Mouse (Mus musculus) macrophage (primary cell): ENCODE results near the gene Rimbp3. TPM values are rescaled to one million over a fixed set of nuclear protein-coding genes. Genes with fewer than 3 reads are reported as not detected.
"Not testable (repeated sequence)": the region's sequence is repeated elsewhere in the genome, so short reads cannot be mapped to it uniquely, and the experiment has no call there.

Source experiments
- H3K27ac ChIP-seq: fragments of 350-480 bp; formaldehyde crosslinking; 2 replicates; pipeline ENCODE4 v1.9.0; 2021
- H3K36me3 ChIP-seq: fragments of 350-480 bp; formaldehyde crosslinking; 2 replicates; pipeline ENCODE4 v1.9.0; 2021; ENCODE audit errors: inconsistent target
- H3K4me3 ChIP-seq: fragments of 350-480 bp; formaldehyde crosslinking; 2 replicates; pipeline ENCODE4 v1.9.0; 2021; ENCODE audit errors: inconsistent target
- H3K79me2 ChIP-seq: fragments of 350-480 bp; formaldehyde crosslinking; 2 replicates; pipeline ENCODE4 v1.9.0; 2021; ENCODE audit errors: inconsistent target
- WGBS: methylation state at CpG from one replicate; pipeline ENCODE4 v1.1.7; 2026; ENCODE audit warnings: inconsistent platforms; ENCODE audit not compliant: missing documents; 5-methylcytosine and 5-hydroxymethylcytosine counted together
- polyA plus RNA-seq: library from polyadenylated mRNA; stranded (reverse); fragments of 250-400 nt; gene quantifications from 3 replicates; pipeline ENCODE4 v1.2.4, GENCODE M21; 2018; ENCODE audit warnings: inconsistent platforms

Gene Rimbp3
- polyA plus RNA-seq, 1 experiment from 2014 or later, result not detected

DNA sequence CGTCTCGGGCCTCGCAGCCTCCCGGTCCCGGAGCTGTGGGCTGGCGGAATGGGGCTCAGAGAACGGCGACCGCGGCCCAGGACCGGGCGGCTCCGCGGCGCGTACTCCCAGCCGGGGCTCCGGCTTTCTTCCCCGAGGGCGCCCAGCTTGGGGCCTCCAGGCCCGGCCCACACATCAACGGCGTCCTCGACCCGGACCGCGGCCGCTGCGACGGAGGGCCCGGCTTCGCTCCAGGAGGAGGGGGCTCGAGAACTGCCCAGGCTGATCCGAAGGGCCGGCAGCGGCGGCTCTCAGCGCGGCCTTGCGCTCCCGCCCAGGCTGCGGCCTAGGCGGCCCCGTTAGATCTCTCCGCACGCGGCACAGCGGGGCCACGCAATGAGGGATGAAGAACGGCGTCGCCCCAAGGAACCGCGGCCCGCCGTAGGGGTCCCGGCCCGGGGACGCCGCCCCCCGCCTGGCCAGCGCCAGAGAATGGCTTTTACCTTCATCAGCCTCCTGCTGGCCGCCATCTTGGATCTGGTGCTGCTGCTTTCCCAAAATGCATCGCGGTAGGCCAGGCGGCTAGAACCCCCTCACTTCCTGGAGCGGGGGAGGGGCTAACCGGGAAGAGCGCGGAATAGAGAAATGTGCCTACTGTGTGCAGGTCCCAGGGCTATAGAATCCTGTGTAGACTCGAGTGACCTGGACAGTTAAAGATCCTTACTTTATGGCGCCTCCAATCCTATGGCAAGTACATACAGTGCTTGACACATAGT, 7.3 kb upstream of the Rimbp3 start:
- H3K36me3 ChIP-seq, result no peaks in the 10 kb centered on the region

DNA sequence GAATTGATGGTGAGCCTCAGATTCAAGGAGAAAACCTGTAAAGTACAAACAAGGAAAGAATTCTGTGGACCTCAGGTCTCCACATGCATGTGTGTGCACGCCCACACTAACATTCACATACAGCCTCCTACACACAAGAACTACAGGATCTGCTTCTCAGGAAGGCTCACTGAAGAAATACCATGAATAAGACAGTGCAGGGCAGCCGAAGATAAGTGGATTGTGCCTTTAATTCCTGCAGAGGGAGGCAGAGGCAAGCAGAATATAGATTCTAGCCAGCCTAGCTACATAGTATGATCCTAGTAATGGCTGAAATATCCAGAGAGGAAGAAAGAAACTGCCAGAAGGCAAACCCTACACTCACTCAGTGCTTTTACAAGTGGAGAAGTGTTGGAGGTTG, 6.4 kb upstream of the Rimbp3 start:
- no peak overlapping the region for H3K27ac ChIP-seq
- H3K36me3 ChIP-seq, result no peaks in the 10 kb centered on the region
- H3K4me3 ChIP-seq, result no peak overlapping the region
- 68% methylated on average over 2 of the region's 2 CpGs for WGBS
- H3K79me2 ChIP-seq, result peaks cover 39% of the 10 kb centered on the region

More for the DNA sequence above, 7.3 kb upstream of the Rimbp3 start:
- H3K79me2 ChIP-seq, result peaks cover 48% of the 10 kb centered on the region
- peak overlapping the region; percentile 59 for H3K27ac ChIP-seq
- WGBS, result 2% methylated on average over 54 of the region's 72 CpGs
- peak overlapping the region; percentile 84 for H3K4me3 ChIP-seq

DNA sequence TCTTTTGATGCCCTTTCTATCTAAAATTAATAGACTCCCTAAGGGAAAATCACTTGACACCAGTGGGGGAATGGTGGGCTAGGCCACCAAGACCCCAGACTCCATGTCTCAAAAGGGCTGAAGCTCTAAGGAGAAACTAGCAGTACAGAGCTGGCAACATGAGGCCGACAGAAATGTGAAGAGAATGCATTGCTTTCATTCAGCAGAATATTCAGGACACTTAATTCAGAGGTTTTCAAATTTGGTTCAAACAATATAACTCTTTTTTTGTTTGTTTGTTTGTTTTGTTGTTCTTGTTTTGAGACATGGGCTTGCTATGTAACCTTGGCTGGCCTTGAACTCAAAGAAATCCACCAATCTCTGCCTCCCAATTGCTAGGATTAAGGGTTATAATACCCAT, 5.9 kb upstream of the Rimbp3 start, which contains the start of gene Ube2l3:
Ube2l3 (minus strand) TSS at position 101 of the 400 bp plus-strand sequence.
- H3K4me3 ChIP-seq, result peak within 1 kb of the TSS; percentile 16; the same call in 1 of the 2 replicates
- WGBS, result 78% methylated on average over 1 of the region's 1 CpGs
- H3K27ac ChIP-seq, result no peak within 1 kb of the TSS; the same call in 1 of the 2 replicates
- peaks cover 33% of the 10 kb centered on the region for H3K79me2 ChIP-seq
- no peaks in the 10 kb centered on the region for H3K36me3 ChIP-seq

DNA sequence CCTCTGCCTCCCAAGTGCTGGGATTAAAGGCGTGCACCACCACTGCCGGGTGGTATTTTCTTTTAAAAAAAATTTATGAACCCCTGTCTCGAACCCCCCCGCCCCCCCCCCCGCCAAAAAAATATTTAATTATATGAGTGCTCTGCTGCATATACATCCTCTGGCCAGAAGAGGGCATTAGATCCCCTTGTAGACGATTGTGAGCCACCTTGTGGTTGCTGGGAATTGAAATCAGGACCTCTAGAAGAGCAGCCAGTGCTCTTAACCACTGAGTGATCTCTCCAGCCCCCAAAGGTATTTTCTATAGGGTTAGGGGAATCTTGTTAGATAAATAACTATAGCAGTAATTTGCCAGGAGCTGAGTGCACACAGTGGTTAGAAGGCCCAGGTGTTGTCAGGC, 3.4 kb upstream of the Rimbp3 start:
- 8% methylated on average over 5 of the region's 6 CpGs for WGBS
- no peak overlapping the region for H3K27ac ChIP-seq
- no peaks in the 10 kb centered on the region for H3K36me3 ChIP-seq
- no peak overlapping the region for H3K4me3 ChIP-seq
- peaks cover 9% of the 10 kb centered on the region for H3K79me2 ChIP-seq

DNA sequence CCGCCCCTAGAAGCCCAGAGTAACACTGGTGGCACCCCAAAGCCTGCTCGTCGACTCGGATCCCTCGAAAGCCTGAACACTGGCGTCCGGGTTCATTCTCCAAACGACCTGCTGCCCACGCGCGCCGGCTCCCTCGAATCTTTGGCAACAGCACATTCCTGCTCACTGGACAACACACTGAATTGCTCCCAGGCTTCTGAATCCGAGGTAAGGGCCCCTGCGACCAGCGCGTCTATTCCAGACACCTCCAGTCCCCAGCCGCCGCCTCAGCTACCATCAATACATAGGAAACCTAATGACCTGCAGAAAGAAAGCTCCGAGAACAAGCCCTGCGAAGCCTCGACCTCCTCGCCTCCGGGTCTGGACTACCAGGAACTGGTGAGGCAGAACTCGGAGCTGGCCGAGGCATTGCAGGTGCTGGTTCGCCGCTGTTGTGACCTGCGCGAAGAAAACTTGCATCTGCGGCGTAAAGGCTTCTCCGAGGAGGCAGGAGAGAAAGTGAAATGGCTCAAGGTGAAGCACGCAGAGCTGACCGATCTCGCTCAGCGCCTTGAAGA, 1.1 kb downstream of the Rimbp3 start:
- under 1% methylated on average over 33 of the region's 37 CpGs for WGBS
- peak overlapping the region; percentile 13; the same call in 1 of the 2 replicates for H3K4me3 ChIP-seq
- no peak overlapping the region for H3K27ac ChIP-seq
- H3K79me2 ChIP-seq, result no peaks in the 10 kb centered on the region
- H3K36me3 ChIP-seq, result no peaks in the 10 kb centered on the region

DNA sequence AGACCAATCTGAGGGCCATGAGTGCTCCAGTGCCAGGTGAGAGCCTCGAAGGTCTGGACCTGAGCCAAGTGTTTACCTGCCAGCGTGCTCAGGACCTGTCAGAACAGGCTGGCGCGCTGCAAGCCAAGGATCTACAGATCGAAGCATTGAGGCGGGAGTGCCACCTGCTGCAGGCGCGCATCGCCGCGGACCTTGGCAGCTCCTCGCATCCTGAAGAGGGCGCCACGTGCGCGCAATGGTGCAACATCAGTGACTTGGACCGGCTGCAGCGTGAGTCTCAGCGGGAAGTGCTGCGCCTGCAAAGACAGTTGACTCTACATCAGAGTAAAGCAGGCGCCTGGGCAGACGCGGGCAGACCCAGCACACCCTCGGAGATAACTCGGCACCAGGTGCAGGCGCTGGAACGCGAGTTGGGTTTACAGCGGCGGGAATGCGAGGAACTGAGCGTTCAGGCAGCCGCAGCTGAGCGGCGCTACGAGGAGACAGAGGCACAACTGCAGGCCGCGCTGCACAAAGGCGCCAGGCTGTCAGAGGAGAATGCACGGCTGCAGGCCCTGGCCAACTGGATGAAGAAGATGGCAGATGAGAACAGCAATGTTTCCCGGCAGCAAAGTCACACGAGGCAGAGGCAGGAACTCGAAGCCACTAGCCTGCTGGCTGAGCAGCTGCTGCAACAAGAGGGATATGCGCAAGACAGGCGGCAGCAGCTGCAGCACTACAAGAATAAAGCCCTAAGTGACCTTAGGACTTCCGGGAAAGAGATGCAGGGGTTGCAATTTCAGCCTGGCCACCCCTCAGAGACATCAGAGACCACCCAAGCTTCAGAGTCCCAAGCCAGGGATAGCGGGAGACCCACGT, 1.8 kb downstream of the Rimbp3 start:
- no peaks in the 10 kb centered on the region for H3K36me3 ChIP-seq
- peak overlapping the region; percentile 13; the same call in 1 of the 2 replicates for H3K4me3 ChIP-seq
- 13% methylated on average over 48 of the region's 48 CpGs for WGBS
- H3K27ac ChIP-seq, result no peak overlapping the region
- H3K79me2 ChIP-seq, result no peaks in the 10 kb centered on the region

DNA sequence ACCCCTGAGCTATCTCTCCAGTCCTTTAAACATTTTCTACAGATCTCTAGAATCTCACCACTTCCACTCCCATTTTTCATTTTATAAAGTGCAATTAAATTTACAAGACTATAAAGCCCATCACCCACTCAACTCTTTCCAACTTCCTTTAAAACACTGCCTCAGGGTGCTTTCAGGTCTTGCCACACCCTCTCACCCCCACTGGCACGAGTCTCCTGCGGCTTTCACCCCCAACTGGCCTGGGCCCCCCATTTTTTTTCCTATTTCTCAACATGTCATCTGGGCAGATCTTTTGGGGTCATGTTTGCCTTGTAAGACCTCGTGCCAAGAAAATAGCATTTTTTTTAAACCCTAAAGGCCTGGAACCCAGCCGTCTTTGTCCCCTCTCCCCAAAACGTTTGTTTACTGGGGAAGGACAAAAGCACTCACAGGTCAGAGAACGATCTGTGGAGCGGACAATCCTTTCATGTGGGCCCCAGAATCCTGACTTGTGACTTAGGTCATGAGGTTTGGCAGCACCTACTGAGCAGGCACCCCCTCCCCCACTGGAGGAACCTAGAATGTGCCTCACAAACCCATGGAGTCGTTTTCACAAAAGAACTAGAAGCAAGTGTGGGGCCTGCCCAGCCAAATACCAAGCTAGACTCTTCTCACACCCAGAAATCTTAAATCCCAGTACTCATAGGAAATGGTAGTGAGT, 8.7 kb downstream of the Rimbp3 start:
- no peak overlapping the region for H3K27ac ChIP-seq
- WGBS, result 57% methylated on average over 8 of the region's 8 CpGs
- no peak overlapping the region for H3K4me3 ChIP-seq
- H3K36me3 ChIP-seq, result no peaks in the 10 kb centered on the region
- H3K79me2 ChIP-seq, result no peaks in the 10 kb centered on the region

DNA sequence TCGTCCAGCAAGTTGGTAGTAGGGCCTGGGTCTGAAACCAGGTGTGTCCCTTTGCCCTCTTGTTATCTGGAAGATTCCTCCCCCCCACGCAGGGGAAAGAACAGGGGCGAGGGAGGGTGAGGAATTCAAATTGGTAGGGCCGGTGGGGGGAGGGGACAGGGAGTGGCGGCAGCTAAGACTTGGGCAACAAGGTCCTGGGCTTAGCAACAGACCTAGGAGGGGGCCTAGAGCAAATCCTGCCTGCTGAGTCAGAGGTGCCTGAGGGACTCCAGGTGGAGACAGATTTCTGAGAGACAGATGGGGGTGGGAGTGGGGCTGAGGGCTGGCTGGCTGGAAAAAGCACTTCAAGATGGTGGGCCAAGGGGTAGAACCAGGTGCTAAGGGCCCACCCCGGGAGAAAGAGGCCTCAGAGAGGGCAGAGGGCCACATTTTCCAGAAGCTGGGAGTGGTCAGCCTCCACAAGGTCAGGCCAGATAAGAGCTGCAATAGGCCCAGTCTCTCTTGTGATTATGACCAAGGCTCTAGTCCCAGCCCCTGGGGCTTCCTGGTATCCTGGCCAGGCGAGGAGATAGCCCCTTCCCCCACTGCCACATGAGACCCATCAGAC, 11.8 kb downstream of the Rimbp3 start:
- 81% methylated on average over 7 of the region's 7 CpGs for WGBS
- Histone ChIP-seq H3K79me2 (no peaks in the 10 kb centered on the region), H3K36me3 (no peaks in the 10 kb centered on the region), H3K4me3 (no peak overlapping the region), H3K27ac (no peak overlapping the region)

DNA sequence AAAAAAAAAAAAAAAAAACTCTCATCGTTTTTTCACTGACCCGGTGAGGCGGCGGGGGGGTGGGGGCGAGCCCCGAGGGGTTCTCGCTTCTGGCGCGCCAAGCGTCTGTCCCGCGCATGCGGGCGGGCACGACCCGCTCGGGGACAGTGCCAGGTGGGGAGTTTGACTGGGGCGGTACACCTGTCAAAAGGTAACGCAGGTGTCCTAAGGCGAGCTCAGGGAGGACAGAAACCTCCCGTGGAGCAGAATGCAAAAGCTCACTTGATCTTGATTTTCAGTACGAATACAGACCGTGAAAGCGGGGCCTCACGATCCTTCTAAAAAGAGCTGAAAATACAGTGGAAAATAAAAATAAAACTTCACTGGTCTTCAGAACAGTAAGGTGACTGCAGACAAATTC, 13.8 kb downstream of the Rimbp3 start:
- 28% methylated on average over 23 of the region's 25 CpGs for WGBS
- Histone ChIP-seq H3K36me3 (no peaks in the 10 kb centered on the region), H3K79me2 (no peaks in the 10 kb centered on the region), H3K27ac (no peak overlapping the region), H3K4me3 (no peak overlapping the region)

DNA sequence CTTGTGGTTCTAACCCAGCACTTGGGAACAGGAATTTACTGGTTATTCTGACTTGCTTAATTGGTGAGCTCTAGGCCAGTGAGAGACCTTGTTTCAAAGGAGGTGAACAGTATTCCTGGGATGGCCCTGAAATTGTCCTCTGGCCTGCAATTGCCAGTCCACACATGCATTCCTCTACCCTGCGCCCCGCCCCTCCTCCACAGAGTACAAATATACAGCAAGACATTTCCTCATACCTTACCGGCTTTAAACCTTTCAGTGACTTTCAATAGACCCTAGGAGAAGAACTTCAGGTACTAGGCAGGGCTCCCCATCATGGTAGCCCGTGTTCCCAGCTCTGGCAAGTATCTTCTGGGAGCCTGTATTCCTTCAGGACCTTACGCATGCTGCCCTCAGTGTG, 17.2 kb downstream of the Rimbp3 start:
- H3K36me3 ChIP-seq, result no peaks in the 10 kb centered on the region
- no peak overlapping the region for H3K27ac ChIP-seq
- 85% methylated on average over 4 of the region's 5 CpGs for WGBS
- H3K4me3 ChIP-seq, result no peak overlapping the region
- no peaks in the 10 kb centered on the region for H3K79me2 ChIP-seq

DNA sequence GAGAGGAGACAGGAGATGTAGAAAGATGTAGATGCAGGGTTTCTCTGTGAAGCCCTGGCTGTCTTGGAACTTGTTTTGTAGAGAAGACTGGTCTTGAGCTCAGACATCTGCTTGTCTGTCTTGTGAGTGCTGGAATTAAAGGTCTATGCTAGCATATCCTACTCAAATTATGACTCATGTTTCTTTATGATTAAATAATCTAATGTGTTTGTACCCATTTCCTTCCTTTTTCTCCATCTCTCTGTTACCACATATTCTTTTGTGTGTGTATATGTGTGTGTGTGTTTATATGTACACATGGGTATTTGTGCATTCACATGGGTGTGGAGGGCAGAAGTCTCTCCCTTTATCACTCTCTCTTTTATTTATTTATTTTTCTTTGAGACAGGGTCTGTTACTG, 18.1 kb downstream of the Rimbp3 start:
- Histone ChIP-seq H3K4me3 (no peak overlapping the region), H3K27ac (no peak overlapping the region), H3K79me2 (no peaks in the 10 kb centered on the region), H3K36me3 (no peaks in the 10 kb centered on the region)

DNA sequence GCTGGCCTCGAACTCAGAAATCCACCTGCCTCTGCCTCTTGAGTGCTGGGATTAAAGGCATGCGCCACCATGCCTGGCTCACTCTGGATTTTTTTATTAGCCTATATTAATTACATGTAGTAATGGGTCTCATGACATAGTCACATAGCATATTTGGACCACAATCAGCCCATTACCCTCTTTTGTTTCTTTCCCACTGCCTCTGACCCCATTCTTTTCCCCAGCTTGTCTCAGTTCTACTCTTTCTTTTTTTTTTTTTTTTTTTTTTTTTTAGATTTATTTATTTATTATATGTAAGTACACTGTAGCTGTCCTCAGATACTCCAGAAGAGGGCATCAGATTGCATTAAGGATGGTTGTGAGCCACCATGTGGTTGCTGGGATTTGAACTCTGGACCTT, 23.1 kb downstream of the Rimbp3 start:
- H3K4me3 ChIP-seq, H3K36me3 ChIP-seq, H3K27ac ChIP-seq: not testable (repeated sequence)
- H3K79me2 ChIP-seq, result peaks cover 27% of the 10 kb centered on the region
- 100% methylated on average over 1 of the region's 2 CpGs for WGBS

DNA sequence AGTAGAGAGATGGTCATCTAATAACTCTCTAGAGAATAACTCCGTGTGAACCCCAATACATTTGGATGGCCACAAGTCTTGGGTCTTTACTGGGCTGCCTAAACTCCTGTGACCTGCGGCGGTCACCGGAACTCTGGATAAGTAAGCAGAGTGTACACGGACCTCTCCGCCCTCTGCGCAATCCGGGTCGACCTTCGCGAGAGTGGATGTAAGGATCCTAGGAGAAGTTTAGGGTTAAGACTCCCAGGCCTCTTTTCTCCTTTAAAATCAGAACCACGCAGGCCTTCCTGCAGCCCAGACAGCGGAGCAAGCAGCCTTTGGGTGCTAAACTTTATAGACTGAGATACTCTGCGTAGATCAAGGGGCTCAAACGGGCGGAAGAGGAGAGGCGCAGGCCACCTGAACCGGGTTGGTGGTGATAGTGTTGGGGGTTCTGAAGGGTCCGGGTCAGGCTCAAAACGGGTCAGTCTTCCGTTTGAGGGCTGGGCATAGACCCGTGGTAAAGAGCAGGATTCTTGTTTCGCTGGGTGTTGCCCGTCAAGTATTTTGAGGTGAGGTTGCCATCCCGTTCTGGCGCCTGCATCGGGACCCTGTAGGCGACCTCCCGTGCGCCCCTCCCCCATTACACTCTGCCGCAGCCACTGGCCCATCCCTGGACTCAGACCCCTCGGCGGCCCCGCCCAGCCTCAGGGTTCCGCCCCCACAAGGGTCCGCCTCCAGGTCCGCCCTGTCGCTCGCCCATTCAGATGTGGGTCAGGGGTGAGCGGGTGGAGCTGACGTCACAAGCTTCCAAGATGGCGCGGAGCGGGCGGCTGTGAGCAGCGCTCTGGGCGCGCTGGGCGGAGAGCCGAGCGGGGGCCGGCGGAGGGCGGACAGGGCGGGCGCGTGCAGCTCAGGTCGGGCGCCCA, 24.6 kb downstream of the Rimbp3 start, which contains the start of gene Hic2:
Hic2 (plus strand) TSS at position 779 of the 908 bp plus-strand sequence.
- peaks cover 41% of the 10 kb centered on the region for H3K79me2 ChIP-seq
- no peak within 1 kb of the TSS for H3K27ac ChIP-seq
- 9% methylated on average over 55 of the region's 59 CpGs for WGBS
- no peaks in the 10 kb centered on the region for H3K36me3 ChIP-seq
- H3K4me3 ChIP-seq, result peak within 1 kb of the TSS; percentile 64
